Mouse (Mus musculus) neural tube, embryonic 11.5 days (tissue): ENCODE measurements at regions not wholly inside any gene's neighbourhood (a gene's known extent, or its start where the extent isn't known, plus 50 kb on each side); places are given as distances from the start of the nearest gene placed in this dataset.

Experiments used
- ATAC-seq: fragments of 200-750 bp; cut with Nextera tagmentation; 2 replicates; pipeline ENCODE4 v1.8.0; 2017; ENCODE audit warnings: moderate number of reproducible peaks, mild to moderate bottlenecking, moderate TSS enrichment, moderate library complexity; ENCODE audit not compliant: insufficient read depth, low FRiP score, low TSS enrichment
- DNase-seq: peaks from one replicate; pipeline ENCODE4 v3.0.0-alpha.2; 2015; ENCODE audit warnings: low spot score
- H3K27ac ChIP-seq: fragments of 300-500 bp; sonication (generic); 2 replicates; pipeline ENCODE4 v1.5.1; 2014; ENCODE audit warnings: low read depth, mild to moderate bottlenecking, low read length
- H3K27me3 ChIP-seq: fragments of 300-500 bp; sonication (generic); 2 replicates; pipeline ENCODE4 v1.6.1; 2014; ENCODE audit warnings: mild to moderate bottlenecking, low read length, mixed read lengths; ENCODE audit not compliant: control insufficient read depth, insufficient read depth
- H3K36me3 ChIP-seq: fragments of 300-500 bp; sonication (generic); 2 replicates; pipeline ENCODE4 v1.6.1; 2014; ENCODE audit warnings: mild to moderate bottlenecking, low read length, moderate library complexity, mixed read lengths; ENCODE audit not compliant: control insufficient read depth, insufficient read depth
- H3K4me1 ChIP-seq: fragments of 300-500 bp; sonication (generic); 2 replicates; pipeline ENCODE4 v1.6.1; 2014; ENCODE audit warnings: low read length, mixed read lengths; ENCODE audit not compliant: control insufficient read depth, insufficient read depth
- H3K4me2 ChIP-seq: fragments of 300-500 bp; sonication (generic); 2 replicates; pipeline ENCODE4 v1.6.1; 2014; ENCODE audit warnings: low read depth, mild to moderate bottlenecking, moderate library complexity
- H3K4me3 ChIP-seq: fragments of 300-500 bp; sonication (generic); 2 replicates; pipeline ENCODE4 v1.5.1; 2014; ENCODE audit warnings: low read depth, low read length
- H3K9ac ChIP-seq: fragments of 300-500 bp; sonication (generic); 2 replicates; pipeline ENCODE4 v1.6.1; 2014; ENCODE audit warnings: mild to moderate bottlenecking, low read length
- H3K9me3 ChIP-seq: fragments of 300-500 bp; sonication (generic); 2 replicates; pipeline ENCODE4 v1.6.1; 2016; ENCODE audit warnings: low read length; ENCODE audit not compliant: control insufficient read depth
- WGBS: fragments of 180-500 bp; shearing (Covaris S2); extraction: QIAGEN DNeasy Blood & Tissue Kit; methylation state at CpG from one replicate; pipeline ENCODE4 v1.1.7; 2014; 5-methylcytosine and 5-hydroxymethylcytosine counted together

- WGBS, result 73% methylated on average over 14 of the region's 14 CpGs
- no peak overlapping the region for H3K9ac ChIP-seq
- no peak overlapping the region for H3K4me3 ChIP-seq
- H3K36me3 ChIP-seq, result no peaks in the 10 kb centered on the region
- DNase-seq, result peak; percentile 21
- H3K9me3 ChIP-seq, result no peaks in the 10 kb centered on the region; the same call in 1 of the 2 replicates
- H3K27ac ChIP-seq, result peak overlapping the region; percentile 73
- H3K27me3 ChIP-seq, result no peaks in the 10 kb centered on the region
- no peak for ATAC-seq
- H3K4me2 ChIP-seq, result no peak overlapping the region
- H3K4me1 ChIP-seq, result no peaks in the 10 kb centered on the region
These were observed 190.9 kb upstream of the Rgma start for GRCm38 (mm10) chr7:73184208-73185070.

DNA sequence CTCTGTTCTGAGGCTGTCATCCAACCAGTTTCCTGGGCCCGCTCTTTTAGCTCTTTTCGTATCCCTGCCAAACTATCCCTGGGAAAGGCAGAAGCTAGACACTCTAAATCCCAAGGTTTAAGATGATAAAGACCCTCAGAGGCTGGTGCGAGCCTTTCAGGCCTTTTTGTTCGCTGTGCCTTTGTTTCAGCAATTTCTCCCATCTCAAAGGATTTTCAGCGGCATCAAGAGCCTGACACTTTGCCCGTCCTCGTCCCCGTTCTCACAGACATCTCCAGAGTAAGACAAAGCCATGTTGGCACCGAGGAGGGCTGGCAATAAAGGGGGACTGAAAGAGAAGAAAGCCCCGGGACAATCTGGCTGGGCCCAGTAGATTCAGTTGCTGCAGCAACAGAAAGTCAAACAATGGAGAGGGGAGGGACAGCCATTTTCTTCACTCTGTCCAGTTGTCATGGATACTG, 190.2 kb upstream of the Rgma start:
- H3K36me3 ChIP-seq, result no peaks in the 10 kb centered on the region
- 41% methylated on average over 10 of the region's 10 CpGs for WGBS
- no peak overlapping the region for H3K4me2 ChIP-seq
- no peaks in the 10 kb centered on the region; the same call in 1 of the 2 replicates for H3K9me3 ChIP-seq
- no peaks in the 10 kb centered on the region for H3K27me3 ChIP-seq
- peak; percentile 85 for ATAC-seq
- H3K4me3 ChIP-seq, result no peak overlapping the region
- H3K27ac ChIP-seq, result peak overlapping the region; percentile 73
- peak; percentile 76 for DNase-seq
- H3K4me1 ChIP-seq, result no peaks in the 10 kb centered on the region
- peak overlapping the region; percentile 12; the same call in 1 of the 2 replicates for H3K9ac ChIP-seq

GRCm38 (mm10) chr7:73185591-73185990, 189.7 kb upstream of the Rgma start:
- DNase-seq (no peak), ATAC-seq (no peak)
- WGBS, result 77% methylated on average over 5 of the region's 5 CpGs
- H3K36me3 ChIP-seq, result no peaks in the 10 kb centered on the region
- peak overlapping the region; percentile 73 for H3K27ac ChIP-seq
- H3K4me3 ChIP-seq, result no peak overlapping the region
- no peaks in the 10 kb centered on the region for H3K4me1 ChIP-seq
- H3K4me2 ChIP-seq, result no peak overlapping the region
- H3K9ac ChIP-seq, result no peak overlapping the region; the same call in 1 of the 2 replicates
- no peaks in the 10 kb centered on the region; the same call in 1 of the 2 replicates for H3K9me3 ChIP-seq
- no peaks in the 10 kb centered on the region for H3K27me3 ChIP-seq

DNA sequence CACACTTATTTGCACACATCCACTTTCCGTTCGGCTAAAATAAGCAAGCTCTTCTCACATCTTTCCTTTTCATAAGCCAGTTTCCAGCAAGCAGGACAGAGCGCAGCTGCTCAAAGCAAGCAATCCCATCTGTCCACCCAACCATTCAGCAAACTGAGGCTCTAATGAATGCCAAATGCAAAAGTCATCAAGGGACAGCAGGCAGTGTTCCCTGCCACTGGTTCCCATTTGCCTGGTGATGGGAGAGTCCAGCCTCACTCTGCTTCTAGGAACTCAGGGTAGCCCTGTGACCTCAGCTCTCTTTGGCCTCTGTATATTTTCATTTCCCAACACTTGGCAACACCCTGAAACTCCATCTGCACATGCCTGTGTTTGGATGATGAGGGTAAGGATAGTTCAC, 188.8 kb upstream of the Rgma start:
- Histone ChIP-seq H3K27me3 (no peaks in the 10 kb centered on the region), H3K4me3 (no peak overlapping the region), H3K27ac (no peak overlapping the region), H3K9me3 (no peaks in the 10 kb centered on the region; the same call in 1 of the 2 replicates), H3K9ac (no peak overlapping the region), H3K4me2 (no peak overlapping the region), H3K4me1 (peaks cover 2% of the 10 kb centered on the region; the same call in 1 of the 2 replicates), H3K36me3 (no peaks in the 10 kb centered on the region)
- DNase-seq (no peak), ATAC-seq (no peak)
- 80% methylated on average over 3 of the region's 3 CpGs for WGBS

GRCm38 (mm10) chr7:73191388-73192278, 183.7 kb upstream of the Rgma start:
- H3K4me1 ChIP-seq, result peaks cover 6% of the 10 kb centered on the region; the same call in 1 of the 2 replicates
- no peaks in the 10 kb centered on the region for H3K9me3 ChIP-seq
- H3K27ac ChIP-seq, result peak overlapping the region; percentile 71
- peak; percentile 73 for DNase-seq
- H3K27me3 ChIP-seq, result no peaks in the 10 kb centered on the region
- H3K4me2 ChIP-seq, result no peak overlapping the region
- WGBS, result 41% methylated on average over 12 of the region's 12 CpGs
- no peaks in the 10 kb centered on the region for H3K36me3 ChIP-seq
- no peak overlapping the region for H3K9ac ChIP-seq
- H3K4me3 ChIP-seq, result no peak overlapping the region
- peak; percentile 91 for ATAC-seq

GRCm38 (mm10) chr7:73192839-73193238, 182.5 kb upstream of the Rgma start:
- H3K27ac ChIP-seq, result peak overlapping the region; percentile 24; the same call in 1 of the 2 replicates
- no peak overlapping the region for H3K4me3 ChIP-seq
- ATAC-seq (no peak), DNase-seq (no peak)
- H3K9ac ChIP-seq, result no peak overlapping the region
- no peak overlapping the region for H3K4me2 ChIP-seq
- no peaks in the 10 kb centered on the region for H3K27me3 ChIP-seq
- peaks cover 14% of the 10 kb centered on the region; the same call in 1 of the 2 replicates for H3K4me1 ChIP-seq
- H3K36me3 ChIP-seq, result no peaks in the 10 kb centered on the region
- WGBS, result 82% methylated on average over 7 of the region's 7 CpGs
- no peaks in the 10 kb centered on the region for H3K9me3 ChIP-seq

- Histone ChIP-seq H3K4me1 (peaks cover 14% of the 10 kb centered on the region; the same call in 1 of the 2 replicates), H3K36me3 (no peaks in the 10 kb centered on the region), H3K4me2 (no peak overlapping the region), H3K27me3 (no peaks in the 10 kb centered on the region), H3K9ac (no peak overlapping the region), H3K27ac (no peak overlapping the region), H3K4me3 (no peak overlapping the region), H3K9me3 (no peaks in the 10 kb centered on the region)
- WGBS, result 70% methylated on average over 4 of the region's 4 CpGs
- DNase-seq (no peak), ATAC-seq (no peak)
These were observed 180.0 kb upstream of the Rgma start for GRCm38 (mm10) chr7:73195306-73195705.

DNA sequence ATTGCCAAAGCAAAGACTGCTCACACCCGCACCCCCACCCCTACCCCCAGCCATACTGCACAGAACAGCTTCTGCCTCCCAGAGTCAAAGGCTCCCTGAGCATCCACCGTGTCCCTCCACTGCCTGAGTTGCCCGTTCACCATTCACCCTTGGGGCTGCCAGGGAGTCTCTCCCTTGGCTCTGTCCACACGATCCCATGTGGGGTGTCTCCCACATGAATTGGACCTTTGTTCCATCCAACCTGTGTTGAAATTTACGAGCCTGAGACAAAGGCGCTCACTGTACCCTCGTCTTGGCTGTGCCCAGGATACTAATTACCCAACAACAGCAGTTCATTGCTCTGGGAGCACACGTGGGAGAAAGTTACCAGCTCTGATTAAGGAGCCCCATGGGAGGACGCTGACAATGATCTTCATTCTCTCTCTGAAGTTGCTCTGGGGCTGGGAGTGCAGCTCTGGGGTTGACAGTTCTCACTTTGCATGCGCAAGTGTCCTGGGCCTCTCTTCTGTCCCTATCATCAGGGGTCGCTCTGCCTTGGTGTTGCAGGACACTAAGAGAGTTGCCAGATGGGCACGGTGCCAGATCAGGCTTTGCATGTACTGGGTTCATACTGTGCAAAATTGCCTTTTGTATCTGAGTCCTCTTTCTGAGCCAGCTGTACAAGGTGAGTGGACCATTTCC, 178.3 kb upstream of the Rgma start:
- peak; percentile 57 for DNase-seq
- no peaks in the 10 kb centered on the region for H3K36me3 ChIP-seq
- peak; percentile 94 for ATAC-seq
- peak overlapping the region; percentile 34 for H3K27ac ChIP-seq
- H3K9ac ChIP-seq, result no peak overlapping the region
- H3K4me3 ChIP-seq, result no peak overlapping the region
- H3K4me2 ChIP-seq, result no peak overlapping the region
- peaks cover 8% of the 10 kb centered on the region; the same call in 1 of the 2 replicates for H3K4me1 ChIP-seq
- no peaks in the 10 kb centered on the region for H3K9me3 ChIP-seq
- 30% methylated on average over 12 of the region's 12 CpGs for whole genome bisulfite sequencing
- H3K27me3 ChIP-seq, result no peaks in the 10 kb centered on the region
